ENCODE assay signal across 7 mouse cellular contexts in genomic region chr11:65475302-65475701, GRCm38 (mm10).
DNase-seq lines count a peak whose midpoint lies in the region; ATAC-seq and TF ChIP-seq lines count a peak whose summit lies in the region.

No protein-coding gene starts in this region.

- H3K27ac ChIP-seq in gastrocnemius, adult 2 months, result no peak overlapping the region
- no peak overlapping the region for H3K27ac ChIP-seq in kidney, embryonic 15.5 days

- no peak overlapping the region for H3K4me2 ChIP-seq in kidney, embryonic 15.5 days

- DNase-seq in adrenal gland, adult 18-20 months (ENCODE audit: low spot score in 2 of 2), result peak; percentile 25 to 31
- DNase-seq in adrenal gland, postnatal 25 days, result peak; percentile 64
- DNase-seq in gastrocnemius, adult 2 months, result peak; percentile 52
- peak; percentile 71 to 73 for DNase-seq in left cerebral cortex, postnatal 36 days (ENCODE audit: low spot score in 2 of 2)
- DNase-seq in right cerebral cortex, postnatal 10 days (ENCODE audit: low spot score in 2 of 2), result peak; percentile 80 to 84
- DNase-seq in natural killer cell, adult 2 months (ENCODE audit: low spot score in 2 of 2), result no peak

- H3K9ac ChIP-seq in kidney, embryonic 15.5 days, result no peak overlapping the region

- H3K36me3 ChIP-seq in kidney, embryonic 15.5 days, result no peaks in the 10 kb centered on the region

- H3K9me3 ChIP-seq in kidney, embryonic 15.5 days (replicated peaks), result no peaks in the 10 kb centered on the region

- H3K4me1 ChIP-seq in kidney, embryonic 15.5 days, result peaks cover 5% of the 10 kb centered on the region; the same call in 1 of the 2 replicates

- TF ChIP-seq CTCF in gastrocnemius, adult 2 months (IDR thresholded peaks at IDR 0.05), result no peak

- H3K27me3 ChIP-seq in kidney, embryonic 15.5 days, result no peaks in the 10 kb centered on the region

- intact Hi-C loops in gastrocnemius, adult 2 months (cut with DNase I), result no loop called here
- intact Hi-C loops in left cerebral cortex, postnatal 36 days (cut with DNase I), result no loop called here

- peak; percentile 43; the same call in 1 of the 2 replicates for ATAC-seq in kidney, embryonic 15.5 days (replicated peaks; ENCODE audit: low FRiP score)

- H3K4me3 ChIP-seq in gastrocnemius, adult 2 months, result no peak overlapping the region
- no peak overlapping the region for H3K4me3 ChIP-seq in kidney, embryonic 15.5 days (replicated peaks)

- 59% methylated on average over 12 of the region's 12 CpGs for WGBS in kidney, embryonic 15.5 days

Comparison
In these comparisons a context has a peak if more than half of its experiments do, and no peak if none do; other contexts are left out.
1. DNase-seq: peak in adrenal gland, adult 18-20 months (2 of 2), adrenal gland, postnatal 25 days (single experiment), gastrocnemius, adult 2 months (single experiment), left cerebral cortex, postnatal 36 days (2 of 2) and right cerebral cortex, postnatal 10 days (2 of 2); none in natural killer cell, adult 2 months (0 of 2).